Mouse (Mus musculus) heart, postnatal 0 days (tissue): ENCODE results near the gene Nrcam.

Source experiments
- CTCF ChIP-seq: IDR thresholded peaks from 2 replicates; pipeline ENCODE4 v1.5.1; 2016; ENCODE audit warnings: antibody characterized with exemption, control low read depth, low read depth
- EP300 ChIP-seq: IDR thresholded peaks from 2 replicates; pipeline ENCODE4 v1.6.1; 2016; ENCODE audit warnings: antibody characterized with exemption, low read depth

DNA sequence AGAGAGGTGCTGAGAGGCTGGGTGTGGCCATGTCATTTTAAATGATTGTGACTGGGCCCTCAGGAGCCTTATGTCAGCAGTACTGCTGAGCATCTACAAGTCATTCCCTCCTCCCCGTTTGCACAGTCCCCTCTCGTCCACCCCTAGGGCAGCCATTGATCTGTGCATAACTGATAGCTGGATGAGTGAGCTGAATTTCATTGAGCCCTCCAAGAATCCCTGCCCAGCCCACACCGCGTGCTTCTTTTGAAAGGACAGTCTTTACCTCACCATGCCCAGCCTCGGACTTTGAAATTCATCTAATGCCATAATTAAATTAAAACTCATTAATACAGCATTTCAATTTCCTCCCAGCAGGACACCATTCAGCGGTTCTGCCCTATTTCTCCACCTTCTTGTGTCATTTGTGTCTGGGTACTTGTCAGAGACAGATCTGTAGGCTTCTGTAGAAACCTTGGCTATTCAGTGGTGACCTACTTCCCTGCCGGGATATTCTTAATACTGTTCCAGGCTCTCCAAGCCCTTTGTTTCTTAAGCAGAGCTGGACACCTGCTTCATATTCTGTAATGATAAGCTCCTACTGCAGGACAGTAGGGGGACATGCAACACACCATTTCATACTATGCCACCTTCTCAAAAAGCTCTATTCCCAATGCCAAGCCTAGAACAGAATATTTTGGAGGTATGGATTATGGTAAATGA lies 190.9 kb downstream of the Nrcam start:
- no peak for TF ChIP-seq CTCF
- TF ChIP-seq EP300 = no peak
